Mouse (Mus musculus) liver, embryonic 11.5 days (tissue): ENCODE data around the gene Fbxo47. TPM values are rescaled to one million over a fixed set of nuclear protein-coding genes. Genes with fewer than 3 reads are reported as not detected.
A peak's percentile ranks its signal among the peaks of the same experiment; 100 is the strongest.

Experiments
- ATAC-seq: fragments of 200-750 bp; cut with Nextera tagmentation; replicated peaks from 2 replicates; pipeline ENCODE4 v1.8.0; 2017; ENCODE audit warnings: moderate number of reproducible peaks, mild to moderate bottlenecking, moderate TSS enrichment, moderate library complexity; ENCODE audit not compliant: low FRiP score
- DNase-seq: peaks from one replicate; pipeline ENCODE4 v3.0.0-alpha.2; 2017; ENCODE audit warnings: low spot score
- H3K27ac ChIP-seq: fragments of 300-500 bp; sonication (generic); 2 replicates; pipeline ENCODE4 v1.5.1; 2014; ENCODE audit warnings: mild to moderate bottlenecking, low read depth, low read length, control low read depth
- H3K27me3 ChIP-seq: fragments of 300-500 bp; sonication (generic); replicated peaks from 2 replicates; pipeline ENCODE4 v1.6.1; 2014; ENCODE audit warnings: low read length, mixed read lengths; ENCODE audit not compliant: control insufficient read depth, insufficient read depth
- H3K36me3 ChIP-seq: fragments of 300-500 bp; sonication (generic); 2 replicates; pipeline ENCODE4 v1.6.1; 2014; ENCODE audit warnings: mild to moderate bottlenecking, low read length, moderate library complexity, mixed read lengths; ENCODE audit not compliant: control insufficient read depth, insufficient read depth
- H3K4me1 ChIP-seq: fragments of 300-500 bp; sonication (generic); replicated peaks from 2 replicates; pipeline ENCODE4 v1.6.1; 2014; ENCODE audit warnings: low read length, mixed read lengths; ENCODE audit not compliant: control insufficient read depth, insufficient read depth
- H3K4me2 ChIP-seq: fragments of 300-500 bp; sonication (generic); 2 replicates; pipeline ENCODE4 v1.6.1; 2014; ENCODE audit warnings: mild to moderate bottlenecking, control low read depth, moderate library complexity
- H3K4me3 ChIP-seq: fragments of 300-500 bp; sonication (generic); 2 replicates; pipeline ENCODE4 v1.5.1; 2014; ENCODE audit warnings: low read depth, low read length, control low read depth
- H3K9ac ChIP-seq: fragments of 300-500 bp; sonication (generic); 2 replicates; pipeline ENCODE4 v1.6.1; 2014; ENCODE audit warnings: low read depth, low read length, control low read depth
- H3K9me3 ChIP-seq: fragments of 300-500 bp; sonication (generic); 2 replicates; pipeline ENCODE4 v1.6.1; 2016; ENCODE audit warnings: low read length, inconsistent platforms, mixed read lengths; ENCODE audit not compliant: control insufficient read depth
- WGBS: fragments of 180-500 bp; shearing (Covaris S2); extraction: QIAGEN DNeasy Blood & Tissue Kit; methylation state at CpG from one replicate; pipeline ENCODE4 v1.1.7; 2014; 5-methylcytosine and 5-hydroxymethylcytosine counted together
- polyA plus RNA-seq: library from polyadenylated mRNA; unstranded; fragments of >200 nt; fragmentation: Nextera tagmentation; extraction: Ambion mirVana; gene quantifications from 2 replicates; pipeline ENCODE4 v1.2.1, GENCODE M21; 2014

Fbxo47 gene
- polyA plus RNA-seq, 1 experiment from 2014 or later, result 1.1 TPM

DNA sequence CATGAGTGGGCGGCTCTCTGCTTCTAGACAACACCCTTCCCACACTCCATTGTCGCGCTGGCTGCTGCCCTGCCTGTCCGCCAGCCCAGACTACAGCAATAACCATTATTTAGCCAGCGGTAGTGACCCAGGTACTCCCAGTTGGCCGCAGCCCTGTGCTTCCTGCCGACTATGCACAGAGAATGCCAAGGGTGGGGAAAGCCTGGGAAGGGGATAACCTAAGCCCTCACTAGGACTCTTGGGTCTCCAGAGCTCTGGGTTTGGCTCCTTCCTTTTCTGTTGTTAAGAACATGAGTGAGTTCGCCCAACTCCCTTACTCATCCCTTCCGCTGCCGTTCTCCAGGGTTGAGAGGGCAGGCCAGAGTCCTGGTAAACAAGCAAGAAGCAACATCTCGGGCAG, 52.0 kb downstream of the Fbxo47 start:
- Histone ChIP-seq H3K9ac (no peak overlapping the region), H3K27me3 (no peaks in the 10 kb centered on the region), H3K4me3 (no peak overlapping the region), H3K4me1 (0 out of 2 replicates have a peak, but pooled peaks cover 2% of the 10 kb centered on the region), H3K27ac (no peak overlapping the region), H3K4me2 (no peak overlapping the region), H3K9me3 (no peaks in the 10 kb centered on the region), H3K36me3 (peaks cover 11% of the 10 kb centered on the region)
- no peak for ATAC-seq
- 88% methylated on average over 11 of the region's 11 CpGs for WGBS
- peak; percentile 29 for DNase-seq

DNA sequence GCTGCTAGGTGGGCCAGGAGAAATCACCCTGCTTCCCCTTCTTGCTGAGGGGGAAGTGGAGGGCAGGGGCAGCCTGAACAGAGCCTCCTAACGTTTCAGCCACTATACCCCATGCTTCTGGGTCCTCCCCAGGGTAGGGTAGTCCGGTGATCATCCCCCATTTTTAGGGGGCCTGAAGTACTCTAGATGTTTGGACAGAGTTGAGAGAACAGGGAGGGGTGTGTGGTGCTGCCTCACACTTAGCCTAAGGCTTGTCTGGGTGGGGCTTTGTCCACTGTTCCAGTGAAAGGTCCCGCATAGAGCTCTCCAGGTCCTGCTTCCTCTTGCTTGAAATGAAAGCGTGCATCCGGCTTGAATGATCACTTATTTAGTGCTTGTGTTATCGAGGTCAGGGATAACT, 53.5 kb downstream of the Fbxo47 start:
- DNase-seq, result no peak
- no peak overlapping the region for H3K4me2 ChIP-seq
- peaks cover 7% of the 10 kb centered on the region; the same call in 1 of the 2 replicates for H3K4me1 ChIP-seq
- peaks cover 11% of the 10 kb centered on the region for H3K36me3 ChIP-seq
- H3K4me3 ChIP-seq, result no peak overlapping the region
- H3K9ac ChIP-seq, result no peak overlapping the region
- no peaks in the 10 kb centered on the region for H3K9me3 ChIP-seq
- no peak for ATAC-seq
- H3K27ac ChIP-seq, result no peak overlapping the region
- 68% methylated on average over 6 of the region's 6 CpGs for WGBS
- no peaks in the 10 kb centered on the region for H3K27me3 ChIP-seq

DNA sequence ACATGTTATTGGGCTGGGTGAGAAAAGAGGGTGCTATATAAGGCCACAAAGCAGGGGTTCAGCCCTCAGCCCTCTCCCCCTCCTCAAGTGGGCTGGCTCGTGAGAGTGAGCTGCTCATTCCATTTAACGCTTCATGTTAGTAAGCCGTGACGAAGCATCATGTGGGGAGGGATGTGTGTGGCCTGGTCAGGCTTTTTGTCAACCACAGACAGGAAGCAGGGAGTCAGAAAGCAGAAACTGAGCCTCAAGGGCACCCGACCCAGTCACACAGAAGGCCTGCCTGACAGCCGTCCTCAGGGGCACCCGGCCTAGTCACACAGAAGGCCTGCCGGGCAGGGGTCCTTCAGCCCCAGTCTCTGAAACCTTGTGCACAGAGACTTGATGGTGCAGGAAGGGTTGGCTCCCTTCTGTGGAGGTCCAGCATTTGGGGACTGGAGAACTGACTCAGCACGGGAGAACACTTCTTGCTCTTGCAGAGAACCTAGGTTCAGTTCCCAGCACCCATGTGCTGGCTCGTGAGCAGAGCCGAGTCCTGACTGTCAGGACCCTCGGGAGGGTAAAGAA, 54.0 kb downstream of the Fbxo47 start:
- no peak overlapping the region for H3K4me2 ChIP-seq
- DNase-seq (no peak), ATAC-seq (no peak)
- H3K9me3 ChIP-seq, result no peaks in the 10 kb centered on the region
- no peak overlapping the region for H3K9ac ChIP-seq
- H3K36me3 ChIP-seq, result peaks cover 15% of the 10 kb centered on the region
- no peak overlapping the region for H3K27ac ChIP-seq
- no peak overlapping the region for H3K4me3 ChIP-seq
- no peaks in the 10 kb centered on the region for H3K27me3 ChIP-seq
- 52% methylated on average over 12 of the region's 12 CpGs for WGBS
- peaks cover 11% of the 10 kb centered on the region; the same call in 1 of the 2 replicates for H3K4me1 ChIP-seq

DNA sequence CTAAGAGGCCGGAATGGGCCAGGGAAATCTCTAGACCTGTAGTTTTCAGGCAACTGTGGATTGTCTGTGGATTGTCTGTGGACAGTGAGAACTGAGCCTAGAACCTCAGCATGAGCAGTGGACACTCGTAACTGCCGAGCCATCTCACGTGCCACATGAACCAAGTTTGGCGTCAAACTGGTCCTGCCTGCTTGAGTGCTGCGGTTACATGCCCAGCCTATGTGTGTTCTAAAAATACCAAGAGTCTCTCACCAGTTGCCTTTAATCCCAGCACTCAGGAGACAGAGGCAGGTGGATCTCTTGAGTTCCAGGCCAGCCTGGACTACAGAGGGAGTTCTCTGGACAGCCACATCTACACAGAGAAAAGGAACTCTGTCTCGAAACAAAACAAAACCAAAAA, 54.6 kb downstream of the Fbxo47 start:
- DNase-seq, result no peak
- Histone ChIP-seq H3K4me2 (no peak overlapping the region), H3K27ac (peak overlapping the region; percentile 13; the same call in 1 of the 2 replicates), H3K4me3 (no peak overlapping the region), H3K9ac (no peak overlapping the region), H3K4me1 (peaks cover 11% of the 10 kb centered on the region; the same call in 1 of the 2 replicates), H3K36me3 (peaks cover 12% of the 10 kb centered on the region), H3K9me3 (no peaks in the 10 kb centered on the region), H3K27me3 (no peaks in the 10 kb centered on the region)
- 71% methylated on average over 7 of the region's 7 CpGs for WGBS
- ATAC-seq, result no peak

DNA sequence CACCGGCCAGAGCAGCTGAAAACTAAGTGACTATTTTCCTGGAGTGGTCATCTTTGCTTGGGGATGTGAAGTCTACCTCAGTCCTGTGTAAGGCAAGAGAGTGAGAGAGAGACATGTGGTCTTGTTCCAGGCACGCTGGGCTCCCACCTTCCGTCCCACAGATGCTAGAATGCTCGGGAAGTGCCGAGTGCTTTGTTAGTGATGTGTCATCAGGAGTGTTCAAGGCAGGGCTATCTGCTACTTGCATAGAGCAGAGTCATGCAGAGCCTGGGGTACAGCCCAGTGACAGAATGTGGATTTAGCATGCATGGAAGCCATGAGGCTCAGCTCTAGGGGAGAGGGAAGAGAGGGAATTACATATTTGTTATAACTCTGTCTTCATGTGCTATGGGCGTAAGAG, 56.3 kb downstream of the Fbxo47 start:
- Histone ChIP-seq H3K27ac (no peak overlapping the region), H3K4me1 (peaks cover 11% of the 10 kb centered on the region), H3K4me2 (no peak overlapping the region), H3K4me3 (no peak overlapping the region), H3K9ac (no peak overlapping the region), H3K36me3 (peaks cover 6% of the 10 kb centered on the region; the same call in 1 of the 2 replicates), H3K27me3 (no peaks in the 10 kb centered on the region), H3K9me3 (no peaks in the 10 kb centered on the region)
- DNase-seq, result no peak
- ATAC-seq, result no peak
- WGBS, result 72% methylated on average over 6 of the region's 6 CpGs

DNA sequence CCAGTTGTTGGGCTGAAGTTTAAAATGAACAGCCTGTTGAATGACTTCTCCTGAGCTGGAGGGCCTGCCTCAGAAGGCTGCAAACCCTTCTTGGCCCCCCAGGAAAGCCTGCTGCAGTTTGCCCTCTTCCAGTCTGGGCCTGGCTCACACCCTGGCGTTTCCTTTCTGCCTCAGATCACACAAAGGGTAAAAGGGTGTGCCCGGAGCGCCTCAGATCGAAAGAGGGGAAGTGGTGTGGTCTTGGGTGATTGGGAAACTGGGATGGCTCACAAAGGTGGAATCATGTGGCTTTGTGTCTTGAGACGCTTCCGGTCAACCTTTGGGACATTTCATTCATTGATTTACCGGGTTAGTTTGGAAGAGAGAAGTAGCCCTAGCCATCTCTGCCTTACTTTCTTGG, 57.5 kb downstream of the Fbxo47 start:
- DNase-seq (no peak), ATAC-seq (no peak)
- peak overlapping the region; percentile 8; the same call in 1 of the 2 replicates for H3K4me2 ChIP-seq
- no peak overlapping the region for H3K4me3 ChIP-seq
- 46% methylated on average over 7 of the region's 7 CpGs for WGBS
- no peaks in the 10 kb centered on the region for H3K9me3 ChIP-seq
- H3K27me3 ChIP-seq, result no peaks in the 10 kb centered on the region
- 0 out of 2 replicates have a peak overlapping the region, but pooled peaks have one; percentile 9 for H3K27ac ChIP-seq
- peaks cover 14% of the 10 kb centered on the region for H3K4me1 ChIP-seq
- H3K36me3 ChIP-seq, result peaks cover 7% of the 10 kb centered on the region; the same call in 1 of the 2 replicates
- H3K9ac ChIP-seq, result no peak overlapping the region

DNA sequence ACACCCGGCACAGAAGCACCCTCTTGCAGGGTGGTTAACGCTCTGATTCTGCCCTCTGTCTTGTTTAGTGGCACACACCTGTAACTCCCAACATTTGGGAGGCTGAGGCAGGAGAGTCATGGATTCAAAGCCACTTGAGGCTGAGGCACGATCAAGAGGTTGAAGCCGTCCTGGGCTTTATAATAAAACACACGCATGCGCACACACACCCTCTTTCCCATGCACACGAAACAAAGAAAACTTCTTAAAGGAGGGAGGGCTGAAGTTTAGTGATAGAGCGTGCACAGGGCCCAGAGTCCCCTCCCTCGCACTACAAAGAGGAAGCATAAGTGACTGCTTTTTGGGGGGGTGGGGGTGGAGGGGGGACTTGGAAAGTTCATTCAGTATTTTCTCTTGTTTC, 58.0 kb downstream of the Fbxo47 start:
- 0 out of 2 replicates have a peak overlapping the region, but pooled peaks have one; percentile 9 for H3K27ac ChIP-seq
- H3K9me3 ChIP-seq, result no peaks in the 10 kb centered on the region
- H3K36me3 ChIP-seq, result peaks cover 8% of the 10 kb centered on the region; the same call in 1 of the 2 replicates
- H3K9ac ChIP-seq, result no peak overlapping the region
- no peaks in the 10 kb centered on the region for H3K27me3 ChIP-seq
- DNase-seq (no peak), ATAC-seq (no peak)
- WGBS, result 67% methylated on average over 9 of the region's 9 CpGs
- no peak overlapping the region for H3K4me3 ChIP-seq
- H3K4me1 ChIP-seq, result peaks cover 18% of the 10 kb centered on the region
- peak overlapping the region; percentile 8; the same call in 1 of the 2 replicates for H3K4me2 ChIP-seq

DNA sequence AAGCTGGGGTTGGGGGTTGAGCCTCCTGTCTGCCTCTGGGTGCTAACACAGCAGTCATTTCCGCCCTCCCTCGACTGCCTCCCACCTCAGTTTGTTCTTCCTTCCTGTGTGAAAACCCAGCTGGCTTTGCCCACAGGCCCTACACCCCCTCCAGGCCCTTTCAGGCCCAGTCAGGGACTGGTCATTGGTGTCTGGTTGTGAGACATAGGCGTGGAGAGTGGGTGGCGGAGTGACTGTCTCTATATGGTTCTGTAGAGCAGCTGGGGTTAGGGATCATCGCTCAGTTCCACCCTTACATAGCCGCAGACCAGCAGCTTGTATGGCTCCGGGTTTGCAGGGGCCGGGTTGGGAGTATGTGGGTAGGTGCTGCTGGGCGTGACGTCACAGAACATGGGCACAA, 58.7 kb downstream of the Fbxo47 start:
- ATAC-seq (no peak), DNase-seq (no peak)
- H3K27ac ChIP-seq, result no peak overlapping the region
- H3K9me3 ChIP-seq, result no peaks in the 10 kb centered on the region
- H3K27me3 ChIP-seq, result no peaks in the 10 kb centered on the region
- peaks cover 23% of the 10 kb centered on the region for H3K4me1 ChIP-seq
- no peak overlapping the region for H3K9ac ChIP-seq
- WGBS, result 70% methylated on average over 10 of the region's 10 CpGs
- no peak overlapping the region for H3K4me3 ChIP-seq
- H3K36me3 ChIP-seq, result peaks cover 8% of the 10 kb centered on the region; the same call in 1 of the 2 replicates
- H3K4me2 ChIP-seq, result no peak overlapping the region

DNA sequence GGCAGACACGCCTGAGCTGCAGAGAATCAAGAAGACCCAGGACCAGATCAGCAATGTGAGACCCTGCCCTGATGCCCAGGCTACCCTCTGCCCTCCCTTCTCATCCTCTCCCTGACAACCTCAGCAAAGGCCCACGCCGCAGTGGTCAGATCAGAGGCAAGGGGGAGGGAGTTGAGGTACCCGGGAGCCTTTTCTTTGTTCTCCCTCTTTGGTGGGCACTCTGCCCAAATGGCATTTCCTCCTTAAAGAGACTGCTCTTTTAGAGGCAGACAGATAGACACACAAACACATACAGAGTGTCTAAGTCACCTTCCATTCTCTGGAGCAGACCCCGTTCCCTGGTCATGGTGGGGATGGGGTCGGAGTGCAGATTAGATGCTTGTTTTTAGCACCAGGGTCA, 59.1 kb downstream of the Fbxo47 start:
- Histone ChIP-seq H3K4me3 (no peak overlapping the region), H3K27me3 (no peaks in the 10 kb centered on the region), H3K9ac (no peak overlapping the region), H3K9me3 (no peaks in the 10 kb centered on the region), H3K36me3 (peaks cover 8% of the 10 kb centered on the region; the same call in 1 of the 2 replicates), H3K4me1 (peaks cover 25% of the 10 kb centered on the region), H3K27ac (no peak overlapping the region), H3K4me2 (no peak overlapping the region)
- ATAC-seq, result no peak
- 72% methylated on average over 6 of the region's 6 CpGs for WGBS
- no peak for DNase-seq
